Mouse (Mus musculus) ES-E14 (cell line): Measurements from ENCODE around the gene Slc52a3.

Source experiments
- CHD2 ChIP-seq: IDR thresholded peaks from 2 replicates; pipeline ENCODE4 v1.6.1; 2014; ENCODE audit warnings: mild to moderate bottlenecking, low read depth, low read length, inconsistent platforms
- HCFC1 ChIP-seq: IDR thresholded peaks from 2 replicates; pipeline ENCODE4 v1.6.1; 2012; ENCODE audit warnings: low read length, inconsistent platforms, borderline replicate concordance; ENCODE audit not compliant: insufficient read depth
- ZC3H11A ChIP-seq: IDR thresholded peaks from 2 replicates; pipeline ENCODE4 v1.6.1; 2012; ENCODE audit warnings: low read depth, mild to moderate bottlenecking, inconsistent platforms, low read length, borderline replicate concordance
- ZNF384 ChIP-seq: IDR thresholded peaks from 2 replicates; pipeline ENCODE4 v1.6.1; 2012; ENCODE audit warnings: low read depth, low read length, inconsistent platforms

- TF ChIP-seq ZC3H11A (no peak), HCFC1 (no peak), ZNF384 (no peak), CHD2 (no peak)
Measured at GRCm38 (mm10) chr2:152024883-152025422, 28.6 kb downstream of the Slc52a3 start.
